Mouse (Mus musculus) inflammation-experienced regulatory T-cells, adult 6 months (primary cell): Measurements from ENCODE around the gene Abat. TPM values are rescaled to one million over a fixed set of nuclear protein-coding genes. Genes with fewer than 3 reads are reported as not detected.

Source experiments
- ATAC-seq: one replicate; pipeline ENCODE4 v1.8.0; 2017
- polyA plus RNA-seq, 3 experiments: library from polyadenylated mRNA; unstranded; fragments of 100-300 nt; shearing (Covaris generic); gene quantifications; one replicate each; pipeline ENCODE4 v1.2.1; 2017

Gene Abat
- 1 to 10 TPM in 2 of 3 experiments, under 1 TPM in 1; 0.67 to 1.3 (median 1.1) TPM for polyA plus RNA-seq

- peak; percentile 95 for ATAC-seq
Observed at GRCm38 (mm10) chr16:8513236-8513906, at the start of gene Abat. Abat (plus strand) TSS chr16:8513429.

- ATAC-seq: peak; percentile 24
Observed at GRCm38 (mm10) chr16:8470132-8470531, 43.1 kb upstream of the Abat start.

GRCm38 (mm10) chr16:8470603-8471481 lies 42.4 kb upstream of the Abat start, which contains the start of gene Mettl22:
Mettl22 (plus strand) TSS chr16:8470788.
- peak; percentile 93 for ATAC-seq

DNA sequence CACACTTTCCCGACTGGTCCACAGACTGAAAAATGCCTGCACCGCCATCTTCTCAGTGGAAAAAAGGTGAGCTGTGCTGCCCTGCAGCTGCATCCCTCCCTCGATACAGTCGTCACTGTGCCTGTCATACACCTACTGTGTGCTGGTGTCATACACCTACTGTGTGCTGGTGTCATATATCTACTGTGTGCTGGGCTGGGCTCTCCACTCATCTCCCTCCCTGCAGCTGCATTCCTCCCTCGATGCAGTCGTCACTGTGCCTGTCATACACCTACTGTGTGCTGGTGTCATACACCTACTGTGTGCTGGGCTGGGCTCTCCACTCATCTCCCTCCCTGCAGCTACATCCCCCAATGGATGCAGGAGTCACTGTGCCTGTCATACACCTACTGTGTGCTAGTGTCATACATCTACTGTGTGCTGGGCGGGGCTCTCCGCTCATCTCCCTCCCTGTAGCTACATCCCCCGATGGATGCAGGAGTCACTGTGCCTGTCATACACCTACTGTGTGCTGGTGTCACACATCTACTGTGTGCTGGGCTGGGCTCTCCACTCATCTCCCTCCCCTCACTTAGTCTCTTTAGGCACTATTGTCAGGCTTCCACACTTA lies 25.7 kb upstream of the Abat start:
- ATAC-seq: no peak

- no peak for ATAC-seq
Observed at GRCm38 (mm10) chr16:8489340-8489739, 23.9 kb upstream of the Abat start.

GRCm38 (mm10) chr16:8491743-8492490 lies 21.3 kb upstream of the Abat start:
- ATAC-seq: no peak

- ATAC-seq: peak; percentile 77
Observed at GRCm38 (mm10) chr16:8494268-8494667, 19.0 kb upstream of the Abat start.

DNA sequence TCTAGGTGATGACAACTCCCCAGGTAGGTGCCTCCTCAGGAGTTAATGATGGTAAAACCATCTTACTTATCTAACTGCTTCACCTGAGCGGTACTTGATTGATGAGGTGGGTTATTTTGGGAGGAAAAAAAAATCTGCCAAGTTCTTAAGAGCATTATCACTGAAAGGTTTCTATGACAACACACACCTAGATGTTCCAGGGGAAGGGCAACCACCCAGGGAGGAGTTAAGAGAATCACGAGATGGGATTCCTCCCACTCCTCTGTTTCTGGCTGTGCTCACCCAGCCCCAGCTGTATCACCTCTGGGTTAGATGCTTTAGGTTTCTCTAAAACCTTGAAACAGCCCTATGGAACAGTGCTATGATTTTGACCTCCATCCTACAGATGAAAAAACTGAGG lies 16.3 kb upstream of the Abat start:
- no peak for ATAC-seq

DNA sequence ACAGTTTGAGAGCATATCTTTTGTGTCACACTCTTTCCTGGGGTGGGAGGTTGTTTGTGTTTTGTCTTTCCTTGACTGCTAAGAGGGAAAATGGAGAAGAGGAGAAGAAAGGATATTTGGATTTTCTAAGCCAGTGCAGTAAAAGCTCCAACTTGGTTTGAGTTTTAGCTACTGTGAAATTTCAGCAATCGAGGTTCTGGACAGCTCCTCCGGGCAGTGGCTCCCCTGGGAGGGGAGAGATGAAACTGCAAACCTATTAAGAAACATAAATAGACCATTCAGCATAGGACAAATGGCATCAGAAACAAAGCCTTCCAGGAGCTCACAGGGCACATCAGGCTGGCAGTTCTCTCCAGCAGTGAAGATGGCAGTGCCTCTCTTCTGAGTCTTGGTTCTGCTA lies 9.0 kb upstream of the Abat start:
- no peak for ATAC-seq

- ATAC-seq: no peak
Observed at GRCm38 (mm10) chr16:8509894-8510293, 3.3 kb upstream of the Abat start.

DNA sequence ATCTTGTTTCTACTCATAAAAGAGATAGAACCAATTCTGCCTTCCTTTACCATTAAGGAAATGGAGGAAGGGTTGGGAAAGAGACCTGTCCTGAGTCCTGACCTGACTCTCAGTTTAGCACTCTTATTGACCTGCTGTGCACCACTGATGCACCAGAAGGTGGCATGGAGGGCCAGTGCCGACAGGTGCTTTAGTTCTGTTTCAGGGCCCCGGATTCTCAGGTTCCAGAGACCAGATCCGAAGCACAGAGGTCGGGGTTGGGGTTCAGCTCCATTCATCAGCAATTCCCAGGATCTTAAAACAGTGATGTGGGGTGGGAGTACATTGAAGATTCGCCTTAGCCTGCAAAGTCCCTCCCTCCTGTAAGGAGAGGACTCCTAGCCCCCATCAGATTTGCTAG lies 399 bp upstream of the Abat start:
- ATAC-seq: no peak

GRCm38 (mm10) chr16:8514180-8514579 lies 951 bp downstream of the Abat start:
- ATAC-seq: no peak

GRCm38 (mm10) chr16:8520525-8520924 lies 7.3 kb downstream of the Abat start:
- no peak for ATAC-seq

DNA sequence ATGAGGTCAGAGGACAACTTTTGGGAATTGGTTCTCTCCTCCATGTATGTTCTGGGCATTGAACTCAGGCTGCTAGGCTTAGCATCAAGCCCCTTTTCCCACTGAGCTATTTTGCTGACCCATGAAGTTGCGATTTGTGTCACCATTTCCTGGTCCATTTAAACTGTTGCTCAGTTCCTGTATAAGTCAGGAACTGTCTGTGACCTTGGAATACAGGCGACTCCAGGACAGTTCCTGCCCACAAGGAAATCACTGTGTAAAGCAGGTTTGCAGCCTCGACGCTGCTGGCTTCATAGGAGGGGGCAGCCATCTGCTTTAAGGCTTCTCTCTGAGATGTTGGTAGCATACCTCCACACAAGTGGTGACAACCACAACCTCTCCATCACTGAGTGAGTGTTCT lies 8.1 kb downstream of the Abat start:
- no peak for ATAC-seq

- no peak for ATAC-seq
Observed at GRCm38 (mm10) chr16:8523480-8524144, 10.4 kb downstream of the Abat start.

DNA sequence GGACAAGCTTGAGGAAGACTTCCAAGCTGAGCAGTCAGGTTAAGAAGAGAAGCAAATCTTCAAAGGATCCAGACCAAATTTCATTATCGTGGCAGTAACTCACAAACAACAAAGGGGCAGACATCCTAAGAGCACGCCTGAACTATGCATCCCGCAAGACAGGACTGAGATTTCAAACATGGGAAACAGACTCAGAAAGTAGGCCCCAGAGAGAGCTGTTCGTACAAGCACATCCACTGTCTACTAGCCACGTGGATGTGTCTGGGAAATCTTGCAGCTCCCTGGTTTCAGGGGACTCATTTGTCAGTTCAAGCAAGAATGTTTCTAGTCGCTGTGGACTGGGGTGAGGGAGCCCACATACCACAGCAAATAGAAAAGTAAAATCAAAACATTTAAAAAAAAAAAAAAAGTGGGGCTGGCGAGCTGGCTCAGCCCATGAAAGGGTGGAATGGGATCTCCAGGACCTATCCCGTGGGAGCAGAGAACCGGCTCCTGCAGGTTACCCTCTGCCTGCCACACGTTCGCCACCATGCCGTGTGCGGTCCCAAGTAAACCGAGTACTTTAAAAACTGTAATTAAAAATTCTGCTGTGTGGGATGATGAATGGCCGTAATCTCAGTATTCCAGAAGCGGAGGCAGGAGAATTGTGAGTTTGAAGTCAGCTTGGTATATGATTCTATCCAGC lies 11.1 kb downstream of the Abat start:
- ATAC-seq: no peak

DNA sequence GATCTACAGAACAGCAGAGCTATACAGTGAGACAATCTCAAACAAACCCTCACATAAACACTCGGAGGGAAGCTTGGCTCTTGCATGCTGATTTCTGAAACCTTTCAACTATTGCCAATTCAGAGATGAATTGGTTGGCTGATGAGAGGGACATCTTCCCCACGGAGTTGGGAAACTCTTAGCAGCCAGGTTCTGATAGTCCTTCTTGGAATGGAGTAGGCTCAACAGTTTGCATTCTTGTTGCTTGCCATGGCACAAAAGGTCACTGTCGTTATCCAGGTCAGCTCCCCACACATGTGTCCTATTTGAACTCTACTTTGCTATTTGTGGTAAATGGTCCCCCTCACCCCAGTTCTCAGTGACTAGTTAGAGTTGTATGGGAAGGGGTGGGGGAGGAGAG lies 12.1 kb downstream of the Abat start:
- no peak for ATAC-seq

GRCm38 (mm10) chr16:8525877-8526276 lies 12.6 kb downstream of the Abat start:
- ATAC-seq: no peak

GRCm38 (mm10) chr16:8529389-8529788 lies 16.2 kb downstream of the Abat start:
- ATAC-seq: no peak

GRCm38 (mm10) chr16:8530018-8530417 lies 16.8 kb downstream of the Abat start:
- ATAC-seq: peak; percentile 67

- no peak for ATAC-seq
Observed at GRCm38 (mm10) chr16:8532461-8532860, 19.2 kb downstream of the Abat start.

GRCm38 (mm10) chr16:8532894-8533293 lies 19.7 kb downstream of the Abat start:
- ATAC-seq: no peak
